Mouse (Mus musculus): ENCODE measurements around the gene Clmp. TPM values are rescaled to one million over a fixed set of nuclear protein-coding genes. Genes with fewer than 3 reads are reported as not detected.
A peak's percentile ranks its signal among the peaks of the same experiment; 100 is the strongest.

Clmp gene
- total RNA-seq, 2 experiments from 2014 or later = 27.3 to 31.1 TPM

DNA sequence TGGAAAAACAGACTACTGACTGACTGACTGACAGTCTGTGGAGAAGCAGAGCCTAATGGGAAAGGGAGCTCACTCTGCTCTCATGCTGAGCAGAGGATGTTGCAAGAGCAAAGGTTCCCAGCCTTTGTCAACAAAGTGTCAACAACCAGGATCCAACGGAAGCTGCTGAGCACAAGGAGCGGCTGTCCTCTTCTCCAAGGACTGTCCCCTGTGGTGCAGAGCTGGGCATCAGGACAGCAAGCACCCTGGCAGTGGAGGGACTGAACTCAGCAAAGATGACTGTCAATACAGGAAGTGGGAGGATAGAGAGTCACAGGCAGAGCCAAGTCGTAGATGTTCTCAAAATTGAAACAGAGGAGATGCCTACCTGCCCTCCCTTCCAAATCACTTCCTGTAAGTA, 58.5 kb downstream of the Clmp start:
- no peak for TF ChIP-seq CTCF (IDR thresholded peaks at IDR 0.05)
- no peak overlapping the region for H3K4me3 ChIP-seq
- intact Hi-C loops (cut with DNase I) = no loop called here
- no peak overlapping the region for H3K27ac ChIP-seq
- DNase-seq (ENCODE audit: extremely low spot score in 1 of 2, low spot score in 2 of 2) = no peak

DNA sequence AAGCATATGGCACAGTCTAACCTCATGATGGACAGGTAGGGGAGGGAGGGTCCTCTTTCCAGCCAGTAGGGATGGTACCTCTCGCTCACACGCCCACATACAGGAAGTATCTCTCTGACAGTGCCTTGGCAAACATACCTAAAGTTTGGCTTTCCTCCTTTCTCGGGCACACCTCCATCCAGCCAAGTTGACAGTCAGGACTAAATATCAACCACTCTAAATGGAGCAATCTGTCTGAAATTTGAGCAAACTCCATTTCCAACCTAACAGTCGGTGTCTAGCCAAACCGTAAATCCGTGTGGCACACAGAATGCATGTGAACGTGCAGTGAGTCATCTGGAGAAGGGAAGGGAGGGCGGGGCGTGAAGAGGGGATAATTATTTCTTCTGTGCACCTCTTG, 61.0 kb downstream of the Clmp start:
- intact Hi-C loops (cut with DNase I) = no loop called here
- no peak overlapping the region for H3K27ac ChIP-seq
- H3K4me3 ChIP-seq = no peak overlapping the region
- no peak for DNase-seq (ENCODE audit: extremely low spot score in 1 of 2, low spot score in 2 of 2)
- no peak for TF ChIP-seq CTCF (IDR thresholded peaks at IDR 0.05)

DNA sequence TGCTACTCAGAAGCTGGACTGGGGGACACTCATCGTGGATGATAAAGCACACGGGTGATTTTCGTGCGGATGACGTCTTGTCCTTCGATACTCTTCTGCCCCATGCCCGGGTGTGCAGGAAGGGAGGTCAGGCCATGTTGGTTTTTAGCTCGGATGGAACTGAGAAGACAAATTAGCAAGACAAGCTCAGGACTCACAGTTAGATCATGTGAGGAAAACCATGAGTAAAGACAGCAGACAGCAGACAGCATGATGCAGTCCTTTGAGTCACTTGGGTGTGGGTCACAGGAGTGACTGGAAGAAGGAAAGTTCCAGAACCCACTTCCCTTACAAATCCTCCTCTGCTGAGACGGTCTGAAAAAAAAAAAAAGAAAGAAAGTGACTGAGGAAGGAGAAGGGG, 61.5 kb downstream of the Clmp start:
- Histone ChIP-seq H3K27ac (no peak overlapping the region), H3K4me3 (no peak overlapping the region)
- TF ChIP-seq CTCF (IDR thresholded peaks at IDR 0.05) = no peak
- no peak for DNase-seq (ENCODE audit: extremely low spot score in 1 of 2, low spot score in 2 of 2)
- intact Hi-C loops (cut with DNase I) = no loop called here

DNA sequence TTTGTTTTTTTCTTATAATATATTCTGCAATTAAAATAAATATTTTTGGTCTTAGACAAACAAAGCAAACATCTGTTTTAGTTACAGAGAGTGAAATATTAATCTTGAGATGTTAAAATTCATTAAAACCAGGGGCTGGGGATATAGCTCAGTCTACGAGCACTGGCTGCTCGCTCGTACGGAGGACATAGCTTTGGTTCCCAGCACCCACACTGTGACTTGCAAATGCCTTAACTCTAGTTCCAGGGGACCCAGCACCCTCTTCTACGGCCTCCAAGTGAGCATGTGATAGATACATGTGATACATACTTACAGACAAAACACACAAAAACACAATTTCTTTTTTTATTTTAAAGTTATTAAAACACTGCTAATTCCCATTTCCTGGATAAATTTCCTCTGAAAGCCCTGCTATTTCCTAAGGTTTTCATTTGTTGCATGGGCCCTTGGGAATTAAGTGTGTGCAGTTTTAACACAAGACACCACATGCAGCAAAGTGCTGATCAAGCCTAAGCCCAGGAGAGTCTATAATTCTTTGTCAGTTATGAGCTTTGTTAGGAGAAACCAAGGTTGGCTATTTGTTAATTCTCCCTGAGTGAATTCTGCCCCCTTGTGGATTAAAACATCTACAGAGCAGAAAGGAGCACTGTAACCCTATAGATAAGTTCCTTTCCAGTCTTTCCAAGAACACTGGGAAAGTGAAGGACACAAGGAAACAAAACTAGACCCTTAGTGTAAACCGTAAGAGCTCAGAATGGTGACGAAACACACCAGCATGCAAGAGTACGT, 64.3 kb downstream of the Clmp start:
- intact Hi-C loops (cut with DNase I) = loop anchor here (1.0 to 5.0 kb wide), 2 partner anchors 114 to 133 kb away; no protein-coding TSS in a partner anchor
- TF ChIP-seq CTCF (IDR thresholded peaks at IDR 0.05) = peak; percentile 83
- DNase-seq (ENCODE audit: extremely low spot score in 1 of 2, low spot score in 2 of 2) = no peak
- Histone ChIP-seq H3K4me3 (no peak overlapping the region), H3K27ac (no peak overlapping the region)

DNA sequence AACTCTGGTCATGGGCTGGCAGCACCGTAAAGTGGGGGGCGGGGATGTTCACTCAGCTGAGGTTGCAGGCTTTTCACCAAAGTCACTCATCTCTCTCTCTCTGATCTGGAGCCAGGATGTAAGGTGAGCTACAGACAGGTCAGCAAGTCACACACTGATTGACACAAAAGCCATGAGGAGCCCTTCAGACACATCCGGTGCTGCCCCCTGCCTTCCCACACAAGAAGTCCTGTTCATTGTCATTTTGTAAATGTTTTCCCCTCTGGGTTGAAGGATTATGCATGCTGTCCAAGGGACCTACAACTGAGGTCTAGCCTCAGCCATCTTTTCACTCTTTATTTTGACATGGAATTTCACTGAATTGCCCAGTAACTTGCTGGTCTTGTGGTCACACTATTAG, 66.0 kb downstream of the Clmp start:
- DNase-seq (ENCODE audit: extremely low spot score in 1 of 2, low spot score in 2 of 2) = no peak
- no peak overlapping the region for H3K4me3 ChIP-seq
- H3K27ac ChIP-seq = no peak overlapping the region
- intact Hi-C loops (cut with DNase I) = loop anchor here (5.0 kb wide), 1 partner anchor 134 kb away; no protein-coding TSS in a partner anchor
- no peak; the same call in none of the 2 replicates for TF ChIP-seq CTCF (IDR thresholded peaks at IDR 0.05)

DNA sequence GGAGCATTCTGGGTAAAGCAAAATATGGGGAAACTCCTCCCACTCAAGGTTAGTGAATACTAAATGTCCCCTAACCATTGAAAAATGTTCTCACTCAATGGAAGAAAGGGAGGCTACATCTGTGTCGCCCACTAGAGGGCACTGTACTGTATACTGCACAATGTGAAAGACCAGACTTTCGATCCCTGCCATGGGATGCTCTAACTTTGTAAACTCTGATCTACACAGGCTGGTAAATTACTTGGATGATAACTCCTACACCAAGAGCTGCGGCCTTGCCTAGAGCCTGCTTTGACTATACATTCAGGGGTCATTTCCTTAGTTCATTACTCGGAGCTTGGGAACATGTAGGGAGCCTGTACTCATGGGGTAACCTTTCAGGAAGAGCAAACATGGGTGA, 70.6 kb downstream of the Clmp start:
- peak; percentile 92 for TF ChIP-seq CTCF (IDR thresholded peaks at IDR 0.05)
- DNase-seq (ENCODE audit: extremely low spot score in 1 of 2, low spot score in 2 of 2) = peak in 1 of 2 experiments; percentile 43
- Histone ChIP-seq H3K27ac (peak overlapping the region; percentile 92), H3K4me3 (peak overlapping the region; percentile 2; the same call in 1 of the 2 replicates)
- intact Hi-C loops (cut with DNase I) = loop anchor here (2.0 to 5.0 kb wide), 4 partner anchors 44 to 339 kb away; partner anchors contain the start of genes Clmp and Hspa8

DNA sequence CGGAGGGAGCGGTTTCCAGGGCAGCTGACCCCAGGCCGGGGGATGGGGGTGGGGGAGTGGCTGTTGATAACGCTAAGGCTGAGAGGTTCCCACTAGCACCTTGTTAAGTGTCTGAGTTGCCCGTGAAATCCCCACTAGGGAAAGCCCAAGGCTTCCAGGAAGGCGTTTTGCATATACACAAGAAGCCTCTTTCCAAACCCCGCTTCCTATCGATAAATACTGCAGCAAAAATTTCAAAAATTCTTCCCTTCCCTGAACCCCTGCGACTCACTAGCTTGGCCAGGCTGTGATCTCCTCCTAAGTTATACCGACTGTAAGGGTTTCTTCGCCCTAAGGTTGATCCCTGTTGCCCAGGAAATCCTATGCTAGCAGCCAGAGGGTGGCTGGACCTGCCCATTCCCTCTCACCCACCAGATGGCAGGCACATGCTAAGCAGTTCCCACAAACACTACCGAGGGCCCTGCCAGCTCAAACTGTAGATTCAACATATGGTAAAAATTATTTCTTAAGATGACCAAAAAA, 71.4 kb downstream of the Clmp start:
- intact Hi-C loops (cut with DNase I) = loop anchor here (2.0 to 5.0 kb wide), 4 partner anchors 44 to 340 kb away; partner anchors contain the start of genes Clmp and Hspa8

DNA sequence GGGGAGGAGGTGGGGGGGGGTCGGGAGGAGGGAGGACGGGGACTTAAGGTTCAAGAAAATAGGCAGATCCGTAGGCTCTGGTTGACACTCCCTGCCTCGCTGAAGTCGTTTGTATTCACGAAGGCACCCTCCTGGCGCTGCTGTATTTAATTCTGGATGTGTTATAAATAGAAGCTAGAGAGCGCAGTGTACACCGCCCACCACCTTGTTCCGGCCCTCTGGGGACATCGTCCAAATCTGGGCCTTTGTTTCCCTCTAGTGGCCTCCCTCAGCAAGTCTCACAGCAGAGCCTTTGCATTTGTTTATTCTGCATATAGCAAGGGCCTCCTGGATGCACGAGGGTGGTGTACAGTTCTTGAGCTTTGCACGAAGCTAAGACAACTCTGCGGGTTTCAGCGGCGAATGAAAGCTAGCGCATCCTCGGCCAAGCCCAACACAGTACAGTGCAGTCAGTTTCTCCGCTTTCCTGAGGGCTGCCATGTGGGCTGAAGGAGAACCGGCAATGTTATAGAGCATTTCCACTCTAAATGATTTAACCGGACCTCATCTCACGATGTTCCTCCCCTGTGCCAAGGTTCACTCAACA, 72.0 kb downstream of the Clmp start:
- peak; percentile 66 for TF ChIP-seq CTCF (IDR thresholded peaks at IDR 0.05)
- no peak overlapping the region; the same call in 1 of the 2 replicates for H3K4me3 ChIP-seq
- DNase-seq (ENCODE audit: extremely low spot score in 1 of 2, low spot score in 2 of 2) = peak; percentile 79 to 80
- H3K27ac ChIP-seq = peak overlapping the region; percentile 92
- intact Hi-C loops (cut with DNase I) = loop anchor here (2.0 to 5.0 kb wide), 4 partner anchors 43 to 340 kb away; partner anchors contain the start of genes Clmp and Hspa8

More for the DNA sequence above, 71.4 kb downstream of the Clmp start:
- peak overlapping the region; percentile 92 for H3K27ac ChIP-seq
- peak overlapping the region; percentile 24 for H3K4me3 ChIP-seq
- no peak for TF ChIP-seq CTCF (IDR thresholded peaks at IDR 0.05)
- peak; percentile 36 to 61 for DNase-seq (ENCODE audit: extremely low spot score in 1 of 2, low spot score in 2 of 2)

DNA sequence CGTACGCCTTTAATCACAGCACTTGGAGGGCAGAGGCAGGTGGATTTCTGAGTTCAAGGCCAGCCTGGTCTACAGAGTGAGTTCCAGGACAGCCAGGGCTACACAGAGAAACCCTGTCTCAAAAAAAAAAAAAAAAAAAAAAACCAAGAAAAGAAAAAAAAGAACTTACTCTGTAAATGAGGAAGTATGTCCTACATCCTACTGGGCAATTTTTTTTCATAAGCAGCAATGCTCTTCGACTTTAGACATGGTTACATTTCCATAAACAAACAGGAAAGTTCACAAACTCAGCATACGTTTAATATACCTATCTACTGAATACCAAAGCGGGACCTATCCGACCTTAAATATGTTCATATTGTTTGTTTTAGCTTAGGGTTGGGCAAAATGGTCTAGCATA, 76.6 kb downstream of the Clmp start:
- intact Hi-C loops (cut with DNase I) = loop anchor here (10.0 kb wide), 1 partner anchor 418 kb away; no protein-coding TSS in a partner anchor
- TF ChIP-seq CTCF (IDR thresholded peaks at IDR 0.05) = no peak
- no peak overlapping the region for H3K27ac ChIP-seq
- H3K4me3 ChIP-seq = no peak overlapping the region
- no peak for DNase-seq (ENCODE audit: extremely low spot score in 1 of 2, low spot score in 2 of 2)

DNA sequence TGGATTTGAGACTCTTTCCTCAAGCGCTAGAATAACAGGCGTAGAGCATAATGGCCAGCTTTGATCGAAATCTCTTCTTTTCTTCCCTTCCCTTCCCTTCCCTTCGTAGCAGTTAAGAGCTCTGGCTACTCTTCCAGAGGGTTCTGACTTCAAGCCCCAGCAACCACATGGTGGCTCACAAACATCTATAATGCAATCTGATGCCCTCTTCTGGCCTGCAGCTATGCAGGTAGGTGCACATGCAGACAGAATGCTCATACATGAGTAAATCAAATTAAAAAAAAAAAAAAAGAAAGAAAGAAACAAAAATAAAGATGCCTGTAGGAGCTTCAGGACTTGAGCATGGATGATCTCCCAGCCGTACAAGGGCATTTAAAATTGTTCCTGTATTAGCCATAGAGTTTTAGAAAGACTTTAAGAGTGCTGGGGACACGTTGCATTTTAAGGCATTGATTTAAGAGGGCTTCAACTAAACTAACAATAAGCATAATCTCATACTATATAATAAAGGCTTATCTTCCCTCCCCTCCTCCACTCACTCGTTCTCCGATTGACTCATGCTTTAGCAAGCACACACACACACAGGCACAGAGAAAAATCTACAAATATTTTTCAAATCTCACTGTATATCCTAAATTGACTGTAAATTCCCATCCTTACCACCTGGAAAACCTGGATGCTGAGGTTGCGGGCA, 79.3 kb downstream of the Clmp start:
- TF ChIP-seq CTCF (IDR thresholded peaks at IDR 0.05) = peak; percentile 5
- peak overlapping the region; percentile 36; the same call in 1 of the 2 replicates for H3K27ac ChIP-seq
- intact Hi-C loops (cut with DNase I) = loop anchor here (2.0 to 10.0 kb wide), 2 partner anchors 36 to 420 kb away; partner anchors contain the start of gene Hspa8
- 0 out of 2 replicates have a peak overlapping the region, but pooled peaks have one; percentile 5 for H3K4me3 ChIP-seq
- DNase-seq (ENCODE audit: extremely low spot score in 1 of 2, low spot score in 2 of 2) = no peak

DNA sequence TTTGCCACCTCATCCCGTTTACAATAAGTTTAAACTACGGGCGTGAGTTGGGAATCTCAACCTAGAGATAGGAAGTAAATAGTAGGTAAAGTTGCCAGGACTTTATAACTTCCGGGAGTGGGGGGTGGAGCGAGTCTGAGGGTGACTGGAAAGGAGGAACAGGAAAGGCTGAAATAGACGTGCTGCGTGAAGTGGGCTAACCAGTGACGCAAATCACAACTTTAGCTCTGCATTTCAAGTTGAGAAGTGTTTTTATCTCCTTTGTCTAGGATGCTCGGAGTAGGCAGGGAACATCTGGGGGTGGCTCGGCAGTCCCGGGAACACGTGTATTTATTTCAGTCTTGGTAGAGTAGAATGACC, 79.8 kb downstream of the Clmp start:
- TF ChIP-seq CTCF (IDR thresholded peaks at IDR 0.05) = no peak
- intact Hi-C loops (cut with DNase I) = loop anchor here (2.0 to 10.0 kb wide), 2 partner anchors 35 to 421 kb away; partner anchors contain the start of gene Hspa8
- Histone ChIP-seq H3K27ac (no peak overlapping the region), H3K4me3 (0 out of 2 replicates have a peak overlapping the region, but pooled peaks have one; percentile 5)
- DNase-seq (ENCODE audit: extremely low spot score in 1 of 2, low spot score in 2 of 2) = peak; percentile 49 to 56
